Mouse (Mus musculus) CH12.LX (cell line): ENCODE data around the gene Metap2.

Source experiments
- CTCF ChIP-seq, 2 experiments: IDR thresholded peaks in 1 of 2; conservative IDR thresholded peaks in 1 of 2; 2 replicates each; pipeline ENCODE4 v1.5.1; 2011 to 2012; ENCODE audit warnings: low read depth in 2 of 2, low read length in 2 of 2, improper control_type of control experiment in 1 of 2, inconsistent platforms in 1 of 2, mild to moderate bottlenecking in 1 of 2, moderate library complexity in 1 of 2
- EP300 ChIP-seq: IDR thresholded peaks from 2 replicates; pipeline ENCODE4 v1.6.1; 2011; ENCODE audit warnings: low read length, improper control_type of control experiment
- ETS1 ChIP-seq: conservative IDR thresholded peaks from 2 replicates; pipeline ENCODE4 v1.6.1; 2012; ENCODE audit warnings: low read depth, mild to moderate bottlenecking, inconsistent platforms, low read length, improper control_type of control experiment, moderate library complexity
- HCFC1 ChIP-seq: IDR thresholded peaks from 2 replicates; pipeline ENCODE4 v1.6.1; 2012; ENCODE audit warnings: low read depth, mild to moderate bottlenecking, inconsistent platforms, low read length, improper control_type of control experiment
- KAT2A ChIP-seq: IDR thresholded peaks from 2 replicates; pipeline ENCODE4 v1.6.1; 2012; ENCODE audit warnings: low read length, improper control_type of control experiment, inconsistent platforms; ENCODE audit not compliant: insufficient replicate concordance
- MAFK ChIP-seq: IDR thresholded peaks from 2 replicates; pipeline ENCODE4 v1.6.1; 2011; ENCODE audit warnings: low read length, improper control_type of control experiment; ENCODE audit not compliant: insufficient replicate concordance
- MAX ChIP-seq: IDR thresholded peaks from 2 replicates; pipeline ENCODE4 v1.6.1; 2011; ENCODE audit warnings: low read length, improper control_type of control experiment
- MAZ ChIP-seq: IDR thresholded peaks from 2 replicates; pipeline ENCODE4 v1.6.1; 2012; ENCODE audit warnings: low read depth, mild to moderate bottlenecking, inconsistent platforms, low read length, improper control_type of control experiment, moderate library complexity
- NRF1 ChIP-seq: IDR thresholded peaks from 2 replicates; pipeline ENCODE4 v1.6.1; 2014; ENCODE audit warnings: low read depth, mild to moderate bottlenecking, inconsistent platforms, low read length, improper control_type of control experiment, moderate library complexity
- POLR2A ChIP-seq: IDR thresholded peaks from 2 replicates; pipeline ENCODE4 v1.6.1; 2011; ENCODE audit warnings: low read depth, mild to moderate bottlenecking, improper control_type of control experiment, low read length
- POLR2AphosphoS2 ChIP-seq: IDR thresholded peaks from 2 replicates; pipeline ENCODE4 v1.6.1; 2011; ENCODE audit warnings: low read depth, low read length, improper control_type of control experiment
- RCOR1 ChIP-seq: conservative IDR thresholded peaks from 2 replicates; pipeline ENCODE4 v1.6.1; 2012; ENCODE audit warnings: low read depth, mild to moderate bottlenecking, inconsistent platforms, low read length, improper control_type of control experiment
- USF2 ChIP-seq: conservative IDR thresholded peaks from 2 replicates; pipeline ENCODE4 v1.6.1; 2011; ENCODE audit warnings: low read depth, low read length, improper control_type of control experiment

DNA sequence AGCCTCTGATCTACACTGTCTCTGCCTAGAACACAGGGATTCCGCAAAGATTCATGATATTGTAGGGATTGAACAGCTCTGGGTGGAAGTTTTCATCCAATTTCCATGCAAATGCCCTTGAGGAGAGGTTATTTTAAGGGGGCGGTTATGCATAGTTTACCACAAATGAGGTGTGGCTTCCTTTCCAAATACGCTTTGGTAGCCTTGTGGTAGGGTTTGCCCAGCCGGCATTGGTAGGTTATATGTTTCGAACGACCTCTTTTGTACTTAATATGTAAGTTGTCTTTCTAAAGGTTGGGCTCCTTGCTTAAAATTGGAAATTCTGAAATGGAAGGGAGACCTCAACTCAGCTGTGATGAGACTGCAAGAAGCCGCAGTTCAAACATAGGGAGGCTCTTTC, 11.6 kb upstream of the Metap2 start:
- TF ChIP-seq POLR2A, result no peak
- TF ChIP-seq MAX, result no peak
- TF ChIP-seq RCOR1, result no peak
- TF ChIP-seq POLR2AphosphoS2, result no peak
- TF ChIP-seq CTCF (conservative IDR thresholded peaks at IDR 0.05 in 1 of 2, IDR thresholded peaks at IDR 0.05 in 1 of 2; ENCODE audit: low read depth in 2 of 2, low read length in 2 of 2), result no peak
- no peak for TF ChIP-seq EP300
- TF ChIP-seq MAZ, result no peak
- no peak for TF ChIP-seq MAFK
- no peak for TF ChIP-seq KAT2A
- TF ChIP-seq NRF1, result no peak
- no peak for TF ChIP-seq USF2
- TF ChIP-seq HCFC1, result no peak
- no peak for TF ChIP-seq ETS1
